Mouse (Mus musculus): ENCODE measurements at regions not wholly inside any gene's neighbourhood (a gene's known extent, or its start where the extent isn't known, plus 50 kb on each side); places are given as distances from the start of the nearest gene placed in this dataset.

DNA sequence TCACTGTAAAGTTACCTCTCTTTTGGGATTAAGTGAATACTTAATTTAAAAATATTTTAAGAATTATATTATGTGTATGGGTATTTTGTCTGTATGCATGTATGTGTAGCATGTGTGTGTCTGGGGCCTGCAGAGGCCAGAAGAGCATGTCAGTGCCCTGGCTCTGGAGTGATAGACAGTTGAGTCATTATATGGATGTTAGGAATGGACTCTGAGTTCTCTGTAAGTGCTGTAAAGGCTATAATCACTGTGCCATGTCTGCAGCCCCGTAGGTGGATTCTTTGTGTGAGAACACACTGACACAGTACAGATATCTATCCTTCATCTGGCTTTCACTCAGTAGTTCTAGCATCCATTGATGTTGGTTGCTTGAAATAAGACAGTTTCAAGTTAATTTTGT, 2292.7 kb downstream of the 4930444P10Rik start:
- Histone ChIP-seq H3K27me3 (ENCODE audit: control insufficient read depth, insufficient read depth, low read length, poor library complexity, severe bottlenecking) (no peaks in the 10 kb centered on the region), H3K4me1 (ENCODE audit: control insufficient read depth, insufficient read depth, low read length) (no peaks in the 10 kb centered on the region), H3K9ac (ENCODE audit: low read depth, poor library complexity, severe bottlenecking) (no peak overlapping the region), H3K4me3 (ENCODE audit: low read depth, low read length) (no peak overlapping the region), H3K36me3 (ENCODE audit: control insufficient read depth, insufficient read depth, low read length, poor library complexity, severe bottlenecking) (no peaks in the 10 kb centered on the region), H3K27ac (ENCODE audit: insufficient read depth, low read length) (no peak overlapping the region), H3K9me3 (replicated peaks; ENCODE audit: control insufficient read depth, insufficient read depth, low read length, poor library complexity, severe bottlenecking) (no peaks in the 10 kb centered on the region)
- TF ChIP-seq CTCF (IDR thresholded peaks at IDR 0.05; ENCODE audit: low read depth, low read length): no peak
- TF ChIP-seq EP300 (IDR thresholded peaks at IDR 0.05; ENCODE audit: insufficient read depth, low read depth, low read length): no peak
- TF ChIP-seq POLR2A (IDR thresholded peaks at IDR 0.05; ENCODE audit: insufficient read depth, low read length): no peak

DNA sequence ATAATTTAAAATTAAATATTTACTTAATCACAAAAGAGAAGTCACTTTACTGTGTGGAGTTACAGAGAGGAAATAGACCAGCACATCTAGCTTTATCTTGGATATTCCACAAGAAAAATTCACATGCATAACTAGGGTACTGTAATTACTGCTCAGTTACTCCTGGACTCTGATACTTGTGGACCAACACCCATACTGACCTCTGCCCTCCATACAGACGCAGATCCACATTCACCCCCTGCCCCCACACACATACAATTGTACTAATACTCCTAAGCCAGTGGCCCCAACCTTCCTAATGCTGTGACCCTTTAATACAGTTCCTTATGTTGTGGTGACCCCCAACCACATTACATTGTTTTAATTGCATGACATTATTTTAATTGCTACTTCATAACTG, 2294.3 kb downstream of the 4930444P10Rik start:
- Histone ChIP-seq H3K9me3 (replicated peaks; ENCODE audit: control insufficient read depth, insufficient read depth, low read length, poor library complexity, severe bottlenecking) (no peaks in the 10 kb centered on the region), H3K4me3 (ENCODE audit: low read depth, low read length) (no peak overlapping the region), H3K27me3 (ENCODE audit: control insufficient read depth, insufficient read depth, low read length, poor library complexity, severe bottlenecking) (no peaks in the 10 kb centered on the region), H3K27ac (ENCODE audit: insufficient read depth, low read length) (no peak overlapping the region), H3K36me3 (ENCODE audit: control insufficient read depth, insufficient read depth, low read length, poor library complexity, severe bottlenecking) (no peaks in the 10 kb centered on the region), H3K9ac (ENCODE audit: low read depth, poor library complexity, severe bottlenecking) (no peak overlapping the region), H3K4me1 (ENCODE audit: control insufficient read depth, insufficient read depth, low read length) (no peaks in the 10 kb centered on the region)
- TF ChIP-seq EP300 (IDR thresholded peaks at IDR 0.05; ENCODE audit: insufficient read depth, low read depth, low read length) (no peak), POLR2A (IDR thresholded peaks at IDR 0.05; ENCODE audit: insufficient read depth, low read length) (no peak), CTCF (IDR thresholded peaks at IDR 0.05; ENCODE audit: low read depth, low read length) (no peak)

DNA sequence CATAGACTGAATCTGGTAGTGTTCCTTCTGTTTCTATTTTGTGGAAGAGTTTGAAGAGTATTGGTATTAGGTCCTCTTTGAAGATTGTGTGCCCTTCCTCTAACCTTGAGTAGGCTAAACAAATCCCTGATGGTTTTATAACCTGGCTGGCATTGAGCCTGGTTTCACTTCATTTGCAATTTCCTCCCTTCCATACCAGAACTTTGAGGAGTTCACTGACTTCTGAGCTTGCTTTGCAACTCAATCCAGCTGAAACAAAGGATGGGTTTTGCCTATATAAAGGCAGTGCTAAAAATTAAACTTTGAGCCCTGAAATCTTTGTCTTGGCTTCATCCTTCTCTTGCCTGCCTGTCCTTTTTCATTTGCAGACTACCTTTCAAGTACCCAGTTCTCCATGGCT, 2297.9 kb downstream of the 4930444P10Rik start:
- Histone ChIP-seq H3K36me3 (ENCODE audit: control insufficient read depth, insufficient read depth, low read length, poor library complexity, severe bottlenecking) (no peaks in the 10 kb centered on the region), H3K27me3 (ENCODE audit: control insufficient read depth, insufficient read depth, low read length, poor library complexity, severe bottlenecking) (no peaks in the 10 kb centered on the region), H3K4me3 (ENCODE audit: low read depth, low read length) (no peak overlapping the region), H3K4me1 (ENCODE audit: control insufficient read depth, insufficient read depth, low read length) (no peaks in the 10 kb centered on the region), H3K27ac (ENCODE audit: insufficient read depth, low read length) (no peak overlapping the region), H3K9ac (ENCODE audit: low read depth, poor library complexity, severe bottlenecking) (no peak overlapping the region), H3K9me3 (replicated peaks; ENCODE audit: control insufficient read depth, insufficient read depth, low read length, poor library complexity, severe bottlenecking) (no peaks in the 10 kb centered on the region; the same call in 1 of the 2 replicates)
- TF ChIP-seq CTCF (IDR thresholded peaks at IDR 0.05; ENCODE audit: low read depth, low read length) (no peak), EP300 (IDR thresholded peaks at IDR 0.05; ENCODE audit: insufficient read depth, low read depth, low read length) (no peak), POLR2A (IDR thresholded peaks at IDR 0.05; ENCODE audit: insufficient read depth, low read length) (no peak)

- TF ChIP-seq POLR2A (IDR thresholded peaks at IDR 0.05; ENCODE audit: insufficient read depth, low read length) (no peak), CTCF (IDR thresholded peaks at IDR 0.05; ENCODE audit: low read depth, low read length) (peak; percentile 85)
- H3K27ac ChIP-seq (ENCODE audit: insufficient read depth, low read length): no peak overlapping the region
These were observed 2303.6 kb downstream of the 4930444P10Rik start for GRCm38 (mm10) chr1:13789318-13790085.

GRCm38 (mm10) chr1:13787016-13787415, 2306.1 kb downstream of the 4930444P10Rik start:
- Histone ChIP-seq H3K9ac (ENCODE audit: low read depth, poor library complexity, severe bottlenecking) (no peak overlapping the region), H3K9me3 (replicated peaks; ENCODE audit: control insufficient read depth, insufficient read depth, low read length, poor library complexity, severe bottlenecking) (no peaks in the 10 kb centered on the region; the same call in 1 of the 2 replicates), H3K27ac (ENCODE audit: insufficient read depth, low read length) (no peak overlapping the region), H3K4me1 (ENCODE audit: control insufficient read depth, insufficient read depth, low read length) (no peaks in the 10 kb centered on the region), H3K27me3 (ENCODE audit: control insufficient read depth, insufficient read depth, low read length, poor library complexity, severe bottlenecking) (no peaks in the 10 kb centered on the region), H3K4me3 (ENCODE audit: low read depth, low read length) (no peak overlapping the region), H3K36me3 (ENCODE audit: control insufficient read depth, insufficient read depth, low read length, poor library complexity, severe bottlenecking) (no peaks in the 10 kb centered on the region)
- no peak for TF ChIP-seq CTCF (IDR thresholded peaks at IDR 0.05; ENCODE audit: low read depth, low read length)
- TF ChIP-seq POLR2A (IDR thresholded peaks at IDR 0.05; ENCODE audit: insufficient read depth, low read length): no peak
- TF ChIP-seq EP300 (IDR thresholded peaks at IDR 0.05; ENCODE audit: insufficient read depth, low read depth, low read length): no peak

More at GRCm38 (mm10) chr1:13789318-13790085, 2303.6 kb downstream of the 4930444P10Rik start:
- Histone ChIP-seq H3K4me3 (ENCODE audit: low read depth, low read length) (no peak overlapping the region), H3K4me1 (ENCODE audit: control insufficient read depth, insufficient read depth, low read length) (no peaks in the 10 kb centered on the region), H3K9me3 (replicated peaks; ENCODE audit: control insufficient read depth, insufficient read depth, low read length, poor library complexity, severe bottlenecking) (no peaks in the 10 kb centered on the region; the same call in 1 of the 2 replicates), H3K36me3 (ENCODE audit: control insufficient read depth, insufficient read depth, low read length, poor library complexity, severe bottlenecking) (no peaks in the 10 kb centered on the region), H3K27me3 (ENCODE audit: control insufficient read depth, insufficient read depth, low read length, poor library complexity, severe bottlenecking) (no peaks in the 10 kb centered on the region), H3K9ac (ENCODE audit: low read depth, poor library complexity, severe bottlenecking) (no peak overlapping the region)

DNA sequence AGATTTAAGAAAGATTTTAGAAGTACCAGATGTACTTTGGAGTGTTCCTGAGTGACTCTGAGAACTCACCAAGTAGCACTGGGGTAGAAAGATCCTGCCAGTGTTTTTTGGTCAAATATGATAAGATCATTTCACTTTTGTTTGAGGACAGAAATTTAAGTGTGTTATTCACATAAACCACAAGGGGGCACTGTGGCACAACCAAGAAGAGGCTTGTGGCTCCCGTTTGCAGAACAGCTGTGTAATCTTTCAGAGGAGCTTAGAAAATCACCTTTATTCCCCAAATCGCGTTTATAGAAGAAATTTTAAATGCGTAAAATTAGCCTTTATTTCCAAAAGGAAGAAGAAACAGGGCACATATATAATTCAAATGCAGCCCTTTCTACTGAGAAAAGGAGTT, 2308.7 kb downstream of the 4930444P10Rik start:
- peak; percentile 13 for TF ChIP-seq CTCF (IDR thresholded peaks at IDR 0.05; ENCODE audit: low read depth, low read length)
- TF ChIP-seq EP300 (IDR thresholded peaks at IDR 0.05; ENCODE audit: insufficient read depth, low read depth, low read length): no peak
- H3K4me3 ChIP-seq (ENCODE audit: low read depth, low read length): no peak overlapping the region
- H3K27me3 ChIP-seq (ENCODE audit: control insufficient read depth, insufficient read depth, low read length, poor library complexity, severe bottlenecking): no peaks in the 10 kb centered on the region
- H3K27ac ChIP-seq (ENCODE audit: insufficient read depth, low read length): no peak overlapping the region
- no peaks in the 10 kb centered on the region for H3K4me1 ChIP-seq (ENCODE audit: control insufficient read depth, insufficient read depth, low read length)
- no peaks in the 10 kb centered on the region for H3K9me3 ChIP-seq (replicated peaks; ENCODE audit: control insufficient read depth, insufficient read depth, low read length, poor library complexity, severe bottlenecking)
- no peak overlapping the region for H3K9ac ChIP-seq (ENCODE audit: low read depth, poor library complexity, severe bottlenecking)
- H3K36me3 ChIP-seq (ENCODE audit: control insufficient read depth, insufficient read depth, low read length, poor library complexity, severe bottlenecking): no peaks in the 10 kb centered on the region

Measured in ES-Bruce4 (cell line).